Mouse (Mus musculus) testis, adult 2 months (tissue): ENCODE data around the gene Nrg4.

Source experiments
- CTCF ChIP-seq: fragments of 200-500 bp; IDR thresholded peaks from 2 replicates; pipeline ENCODE4 v1.5.1; 2012; ENCODE audit warnings: low read depth, mild to moderate bottlenecking, inconsistent platforms, low read length, moderate library complexity; ENCODE audit not compliant: control insufficient read depth, insufficient read depth, insufficient replicate concordance
- POLR2A ChIP-seq: fragments of 200-500 bp; IDR thresholded peaks from 2 replicates; pipeline ENCODE4 v1.6.1; 2012; ENCODE audit warnings: low read depth, mild to moderate bottlenecking, inconsistent platforms, low read length, moderate library complexity; ENCODE audit not compliant: control insufficient read depth

DNA sequence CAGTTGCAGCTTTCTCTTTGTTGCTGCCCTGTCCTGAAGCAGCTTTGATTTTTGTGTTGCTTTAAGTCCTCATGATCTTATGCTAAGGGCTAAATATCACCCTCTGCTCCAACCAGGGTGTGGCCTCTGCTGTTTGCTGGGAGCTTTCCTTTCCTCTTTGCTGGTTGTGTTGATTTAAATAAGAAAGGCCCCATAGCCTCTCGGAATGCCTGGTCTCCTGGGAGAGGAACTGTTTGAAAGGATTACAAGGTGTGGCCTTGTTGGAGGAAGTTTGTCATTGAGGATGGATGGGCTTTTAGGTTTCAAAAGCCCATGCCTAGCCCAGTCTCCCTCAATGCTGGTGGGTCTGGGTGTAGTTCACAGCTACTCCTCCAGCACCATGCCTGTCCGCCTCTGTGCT lies 110.6 kb downstream of the Nrg4 start:
- TF ChIP-seq POLR2A (no peak), CTCF (no peak)
